Mouse (Mus musculus) urinary bladder, postnatal 25 days (tissue): Measurements from ENCODE around the gene Anp32a.

Experiments used
- DNase-seq: peaks from one replicate; pipeline ENCODE4 v3.0.0; 2022; ENCODE audit warnings: low spot score

The Anp32a gene

GRCm38 (mm10) chr9:62407357-62408146 is 66.5 kb downstream of the Anp32a start:
- DNase-seq: no peak

- no peak for DNase-seq
Measured at GRCm38 (mm10) chr9:62418742-62419141, 77.6 kb downstream of the Anp32a start.

- no peak for DNase-seq
Measured at GRCm38 (mm10) chr9:62420261-62420917, 79.3 kb downstream of the Anp32a start.

GRCm38 (mm10) chr9:62421027-62421426 is 79.9 kb downstream of the Anp32a start:
- peak; percentile 78 for DNase-seq

GRCm38 (mm10) chr9:62421911-62422310 is 80.8 kb downstream of the Anp32a start:
- DNase-seq: no peak

GRCm38 (mm10) chr9:62422926-62423325 is 81.8 kb downstream of the Anp32a start:
- DNase-seq: no peak

- DNase-seq: no peak
Measured at GRCm38 (mm10) chr9:62423871-62424270, 82.8 kb downstream of the Anp32a start.

- DNase-seq: no peak
Measured at GRCm38 (mm10) chr9:62425265-62425664, 84.2 kb downstream of the Anp32a start.

- DNase-seq: no peak
Measured at GRCm38 (mm10) chr9:62426021-62426420, 84.9 kb downstream of the Anp32a start.

- DNase-seq: no peak
Measured at GRCm38 (mm10) chr9:62426531-62426930, 85.4 kb downstream of the Anp32a start.

GRCm38 (mm10) chr9:62427010-62427409 is 85.9 kb downstream of the Anp32a start:
- DNase-seq: peak; percentile 38
